ENCODE assay signal across 27 mouse cellular contexts in the genomic region with DNA sequence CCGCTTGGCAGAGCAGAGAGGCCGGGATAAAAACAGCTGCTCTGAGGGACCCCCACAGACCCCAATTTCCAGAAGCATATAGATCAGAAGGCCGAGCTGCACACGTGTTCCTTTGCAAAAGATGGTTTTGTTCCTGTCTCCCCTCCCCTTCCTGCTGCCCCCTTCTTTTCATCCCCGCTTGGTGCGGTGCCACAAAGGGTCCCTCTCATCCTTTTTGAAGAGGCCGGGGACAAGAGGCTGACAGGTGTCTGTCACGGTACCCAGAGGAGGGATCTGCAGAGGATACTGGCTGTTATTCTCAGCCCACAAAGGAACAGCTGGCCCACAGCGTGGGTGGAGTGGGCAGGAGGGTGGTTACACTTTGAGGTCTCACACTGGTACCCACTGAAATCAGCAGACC. TPM values are rescaled to one million over a fixed set of nuclear protein-coding genes. Genes with fewer than 3 reads are reported as not detected.
DNase-seq lines count a peak whose midpoint lies in the region; ATAC-seq and TF ChIP-seq lines count a peak whose summit lies in the region.
"Had no signal": no experiment of that assay in that cellular context is flagged by ENCODE, and none has a peak within 500 bp of the region (broad histone marks: within the 10 kb centered on the region; RNA-seq: fewer than 3 reads in every experiment).

No protein-coding gene starts in this region.

- H3K4me1 ChIP-seq in cerebellum, adult 2 months (ENCODE audit: control insufficient read depth, insufficient read depth, low read length) = peaks cover 54% of the 10 kb centered on the region
- H3K4me1 ChIP-seq in forebrain, embryonic 13.5 days = peaks cover 36% of the 10 kb centered on the region
- peaks cover 5% of the 10 kb centered on the region; the same call in 1 of the 2 replicates for H3K4me1 ChIP-seq in forebrain, embryonic 11.5 days (replicated peaks; ENCODE audit: control insufficient read depth, insufficient read depth, low read length)
- H3K4me1 ChIP-seq in forebrain, embryonic 14.5 days (ENCODE audit: control insufficient read depth, insufficient read depth, low read length) = peaks cover 9% of the 10 kb centered on the region
- peaks cover 19% of the 10 kb centered on the region for H3K4me1 ChIP-seq in midbrain, embryonic 16.5 days (ENCODE audit: control insufficient read depth, insufficient read depth, low read length)
- H3K4me1 ChIP-seq: heart, embryonic 10.5 days; heart, embryonic 15.5 days had no signal

- no peak overlapping the region for H3K4me2 ChIP-seq in forebrain, embryonic 13.5 days
- no peak overlapping the region for H3K4me2 ChIP-seq in forebrain, embryonic 11.5 days (ENCODE audit: low read depth, low read length, severe bottlenecking)
- H3K4me2 ChIP-seq in forebrain, embryonic 14.5 days (ENCODE audit: low read length) = no peak overlapping the region
- no peak overlapping the region for H3K4me2 ChIP-seq in midbrain, embryonic 16.5 days (ENCODE audit: low read length)
- H3K4me2 ChIP-seq: heart, embryonic 15.5 days; hindbrain, embryonic 14.5 days; neural tube, embryonic 12.5 days had no signal

- H3K36me3 ChIP-seq in forebrain, embryonic 13.5 days (ENCODE audit: poor library complexity, severe bottlenecking) = no peaks in the 10 kb centered on the region
- no peaks in the 10 kb centered on the region for H3K36me3 ChIP-seq in forebrain, embryonic 11.5 days (ENCODE audit: control insufficient read depth, insufficient read depth, low read length)
- no peaks in the 10 kb centered on the region for H3K36me3 ChIP-seq in forebrain, embryonic 14.5 days (ENCODE audit: control insufficient read depth, insufficient read depth, low read length)
- no peaks in the 10 kb centered on the region for H3K36me3 ChIP-seq in midbrain, embryonic 16.5 days (ENCODE audit: control insufficient read depth, insufficient read depth, low read length)
- H3K36me3 ChIP-seq: G1E; heart, embryonic 10.5 days; heart, embryonic 15.5 days; neural tube, embryonic 12.5 days had no signal

- no peak for TF ChIP-seq POLR2A in cerebellum, adult 2 months (IDR thresholded peaks at IDR 0.05; ENCODE audit: borderline replicate concordance, insufficient read depth, low read length)

- no peak for ATAC-seq in cerebellum, adult (ENCODE audit: insufficient number of reproducible peaks, low FRiP score, low TSS enrichment)
- peak; percentile 41; the same call in 1 of the 2 replicates for ATAC-seq in forebrain, embryonic 13.5 days
- ATAC-seq in forebrain, embryonic 11.5 days (replicated peaks; ENCODE audit: low FRiP score) = no peak
- peak; percentile 41; the same call in 1 of the 2 replicates for ATAC-seq in forebrain, embryonic 14.5 days
- ATAC-seq in midbrain, embryonic 16.5 days = peak; percentile 55; the same call in 1 of the 2 replicates
- ATAC-seq: intestine, postnatal 0 days had no signal

- WGBS in cerebellum, adult 2 months = 64% methylated on average over 9 of the region's 9 CpGs
- 40% methylated on average over 9 of the region's 9 CpGs for WGBS in forebrain, embryonic 13.5 days
- 59% methylated on average over 9 of the region's 9 CpGs for WGBS in forebrain, embryonic 11.5 days
- WGBS in forebrain, embryonic 14.5 days = 44% methylated on average over 9 of the region's 9 CpGs
- WGBS in midbrain, embryonic 16.5 days = 33% methylated on average over 9 of the region's 9 CpGs

- TF ChIP-seq CTCF in cerebellum, adult 2 months (IDR thresholded peaks at IDR 0.05; ENCODE audit: borderline replicate concordance, insufficient read depth, low read depth, low read length) = no peak

- H3K9me3 ChIP-seq in forebrain, embryonic 13.5 days (replicated peaks) = peaks cover 5% of the 10 kb centered on the region; the same call in 1 of the 2 replicates
- no peaks in the 10 kb centered on the region; the same call in 1 of the 2 replicates for H3K9me3 ChIP-seq in forebrain, embryonic 11.5 days (ENCODE audit: control insufficient read depth, low read length)
- no peaks in the 10 kb centered on the region for H3K9me3 ChIP-seq in forebrain, embryonic 14.5 days (replicated peaks; ENCODE audit: control insufficient read depth, low read length)
- H3K9me3 ChIP-seq in midbrain, embryonic 16.5 days (replicated peaks; ENCODE audit: control insufficient read depth, low read length, poor library complexity, severe bottlenecking) = no peaks in the 10 kb centered on the region
- H3K9me3 ChIP-seq: heart, embryonic 15.5 days; neural tube, embryonic 12.5 days had no signal

- no peaks in the 10 kb centered on the region for H3K27me3 ChIP-seq in cerebellum, adult 2 months (ENCODE audit: control insufficient read depth, insufficient read depth, low read length)
- H3K27me3 ChIP-seq in forebrain, embryonic 13.5 days = no peaks in the 10 kb centered on the region
- no peaks in the 10 kb centered on the region for H3K27me3 ChIP-seq in forebrain, embryonic 11.5 days (ENCODE audit: control insufficient read depth, insufficient read depth, low read length)
- no peaks in the 10 kb centered on the region for H3K27me3 ChIP-seq in forebrain, embryonic 14.5 days (replicated peaks; ENCODE audit: control insufficient read depth, insufficient read depth, low read length)
- H3K27me3 ChIP-seq in midbrain, embryonic 16.5 days (ENCODE audit: control insufficient read depth, insufficient read depth, low read depth, low read length) = no peaks in the 10 kb centered on the region
- H3K27me3 ChIP-seq: neural tube, embryonic 12.5 days had no signal

- no peak overlapping the region for H3K27ac ChIP-seq in cerebellum, adult 2 months (ENCODE audit: insufficient read depth, low read length)
- H3K27ac ChIP-seq in forebrain, embryonic 13.5 days = peak overlapping the region; percentile 45; the same call in 1 of the 2 replicates
- H3K27ac ChIP-seq in forebrain, embryonic 11.5 days (ENCODE audit: low read depth, low read length) = no peak overlapping the region
- peak overlapping the region; percentile 23; the same call in 1 of the 2 replicates for H3K27ac ChIP-seq in forebrain, embryonic 14.5 days (ENCODE audit: low read depth, low read length)
- peak overlapping the region; percentile 59 for H3K27ac ChIP-seq in midbrain, embryonic 16.5 days (ENCODE audit: low read length)
- H3K27ac ChIP-seq: heart, embryonic 10.5 days; heart, embryonic 15.5 days; hindbrain, embryonic 14.5 days; liver, embryonic 14.5 days; neural tube, embryonic 12.5 days; stomach, postnatal 0 days had no signal

- H3K4me3 ChIP-seq in cerebellum, adult 2 months (replicated peaks; ENCODE audit: insufficient read depth, low read depth, low read length) = no peak overlapping the region
- no peak overlapping the region for H3K4me3 ChIP-seq in forebrain, embryonic 13.5 days
- H3K4me3 ChIP-seq in forebrain, embryonic 11.5 days (ENCODE audit: low read depth, low read length) = no peak overlapping the region
- H3K4me3 ChIP-seq in forebrain, embryonic 14.5 days (ENCODE audit: low read depth, low read length) = no peak overlapping the region
- no peak overlapping the region for H3K4me3 ChIP-seq in midbrain, embryonic 16.5 days (ENCODE audit: low read depth, low read length)
- H3K4me3 ChIP-seq: erythroblast, embryonic 14.5 days; heart, embryonic 10.5 days; heart, embryonic 15.5 days; neural tube, embryonic 12.5 days had no signal

- peak; percentile 27 to 38 for DNase-seq in cerebellum, adult 2 months
- no peak for DNase-seq in forebrain, embryonic 11.5 days (ENCODE audit: low spot score)
- DNase-seq in forebrain, embryonic 14.5 days (ENCODE audit: low spot score) = no peak
- DNase-seq in thymus, postnatal 25 days = no peak
- DNase-seq: adrenal gland, adult 8-10 months; gastrocnemius, postnatal 25 days; heart, adult 11 months; kidney, postnatal 14 days; layer of hippocampus, adult 9-11 months; liver; lung, adult 2 months; lung, postnatal 10 days; right cerebral cortex, postnatal 4 days; thymus, adult 18-20 months; thymus, postnatal 36 days had no signal

- H3K9ac ChIP-seq in forebrain, embryonic 13.5 days = no peak overlapping the region
- no peak overlapping the region for H3K9ac ChIP-seq in forebrain, embryonic 11.5 days (ENCODE audit: low read length)
- H3K9ac ChIP-seq in forebrain, embryonic 14.5 days (ENCODE audit: low read length) = peak overlapping the region; percentile 5; the same call in 1 of the 2 replicates
- H3K9ac ChIP-seq in midbrain, embryonic 16.5 days (ENCODE audit: low read depth, low read length) = peak overlapping the region; percentile 28
- H3K9ac ChIP-seq: heart, embryonic 15.5 days; hindbrain, embryonic 14.5 days; liver, embryonic 14.5 days; neural tube, embryonic 12.5 days had no signal

RNA-seq across cellular contexts. Expression of a gene that starts 21.3 kb away (rescaled TPM):
- polyA plus RNA-seq in cerebellum, adult 2 months (2012; rRNA removed) = 55.2 and 63.4 TPM in 2 replicates
- 28.6 and 29.4 TPM in 2 replicates for polyA plus RNA-seq in forebrain, embryonic 13.5 days (2015; fragmentation: Nextera tagmentation; extraction: Ambion mirVana)
- polyA plus RNA-seq in forebrain, embryonic 11.5 days (2014; fragmentation: Nextera tagmentation; extraction: Ambion mirVana) = 12.7 and 13.3 TPM in 2 replicates
- polyA plus RNA-seq in forebrain, embryonic 14.5 days (2014; fragmentation: Nextera tagmentation; extraction: Ambion mirVana) = 30.0 and 40.3 TPM in 2 replicates
- 114 and 119 TPM in 2 replicates for polyA plus RNA-seq in midbrain, embryonic 16.5 days (2015; fragmentation: Nextera tagmentation; extraction: Ambion mirVana)
- polyA plus RNA-seq: G1E had no signal

Comparison
In these comparisons a context has a peak if more than half of its experiments do, and no peak if none do; other contexts are left out.
1. H3K27ac ChIP-seq: peak in forebrain, embryonic 13.5 days (single experiment), forebrain, embryonic 14.5 days (single experiment) and midbrain, embryonic 16.5 days (single experiment); none in cerebellum, adult 2 months (single experiment) and forebrain, embryonic 11.5 days (single experiment).
2. ATAC-seq: peak in forebrain, embryonic 13.5 days (single experiment), forebrain, embryonic 14.5 days (single experiment) and midbrain, embryonic 16.5 days (single experiment); none in cerebellum, adult (single experiment) and forebrain, embryonic 11.5 days (single experiment).
3. H3K9ac ChIP-seq: peak in forebrain, embryonic 14.5 days (single experiment) and midbrain, embryonic 16.5 days (single experiment); none in forebrain, embryonic 13.5 days (single experiment) and forebrain, embryonic 11.5 days (single experiment).
4. DNase-seq: peak in cerebellum, adult 2 months (2 of 2); none in forebrain, embryonic 11.5 days (single experiment), forebrain, embryonic 14.5 days (single experiment) and thymus, postnatal 25 days (single experiment).